Mouse (Mus musculus): ENCODE measurements around the gene Cd86.
A peak's percentile ranks its signal among the peaks of the same experiment; 100 is the strongest.

The Cd86 gene

DNA sequence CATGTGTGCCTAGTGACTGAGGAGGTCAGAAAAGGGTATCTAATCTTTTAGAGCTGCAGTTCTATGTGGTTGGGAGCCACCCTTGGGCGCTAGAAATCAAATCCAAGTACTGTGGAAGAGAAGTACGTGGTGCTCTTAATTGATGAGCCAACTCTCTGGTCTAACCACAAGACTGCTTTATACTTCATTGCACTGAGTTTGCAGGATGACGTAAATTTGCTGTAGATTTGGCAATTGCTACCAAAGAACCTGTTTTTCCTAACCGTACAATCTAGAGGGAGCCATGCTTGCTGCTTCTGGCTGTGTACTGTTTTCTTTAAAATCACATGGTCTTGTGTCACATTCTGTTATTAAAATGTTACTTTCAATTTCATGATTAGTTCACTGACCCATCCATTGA, 10.0 kb downstream of the Cd86 start:
- DNase-seq (ENCODE audit: low read depth, low spot score), result peak; percentile 41

DNA sequence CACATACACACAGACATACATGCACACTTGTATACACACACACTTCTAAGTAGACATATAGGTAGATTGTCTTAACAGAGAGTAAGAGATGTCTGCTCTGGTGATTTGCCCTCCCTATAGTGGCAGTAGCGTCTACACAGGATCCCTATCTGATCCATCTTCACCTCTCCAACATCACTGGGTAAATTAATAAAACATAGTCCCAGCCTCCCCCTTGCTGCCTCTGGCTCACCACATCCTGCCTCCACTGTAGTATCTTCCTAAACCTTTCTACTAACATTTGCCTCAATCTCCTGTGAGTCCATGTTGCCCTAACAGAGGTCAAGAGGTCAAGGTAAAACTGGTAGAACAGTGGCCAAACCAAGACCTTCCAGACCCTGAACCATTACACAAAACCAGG, 10.7 kb downstream of the Cd86 start:
- DNase-seq (ENCODE audit: low read depth, low spot score), result no peak

DNA sequence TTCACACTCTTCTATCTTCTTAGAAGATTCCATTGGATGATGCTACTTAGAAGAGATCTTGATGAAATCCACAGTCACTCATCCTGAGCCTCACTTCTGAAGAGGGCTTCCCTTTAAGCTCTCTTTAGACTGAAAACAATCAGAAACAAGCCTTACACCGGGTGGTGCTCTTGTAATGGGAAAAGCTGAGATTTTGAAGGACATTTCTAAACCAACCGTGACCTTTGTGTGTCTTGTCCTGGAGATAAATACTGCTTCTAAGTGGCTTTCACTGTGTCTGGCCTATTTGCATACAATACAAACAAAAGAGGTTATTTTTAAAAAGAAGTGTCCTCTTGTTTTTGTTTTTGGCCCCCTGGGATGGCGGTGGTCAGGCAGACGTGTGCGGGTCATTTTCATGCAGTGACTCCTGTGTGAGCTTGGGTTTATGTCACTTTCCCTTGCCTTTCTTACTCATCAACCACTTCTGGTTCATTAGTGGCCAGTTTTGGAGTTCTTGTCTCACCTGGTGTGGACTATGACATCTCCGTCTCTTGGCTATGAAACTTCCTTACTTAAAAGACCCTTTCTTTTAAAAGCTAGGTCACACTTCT, 14.6 kb downstream of the Cd86 start:
- DNase-seq (ENCODE audit: low read depth, low spot score), result no peak

DNA sequence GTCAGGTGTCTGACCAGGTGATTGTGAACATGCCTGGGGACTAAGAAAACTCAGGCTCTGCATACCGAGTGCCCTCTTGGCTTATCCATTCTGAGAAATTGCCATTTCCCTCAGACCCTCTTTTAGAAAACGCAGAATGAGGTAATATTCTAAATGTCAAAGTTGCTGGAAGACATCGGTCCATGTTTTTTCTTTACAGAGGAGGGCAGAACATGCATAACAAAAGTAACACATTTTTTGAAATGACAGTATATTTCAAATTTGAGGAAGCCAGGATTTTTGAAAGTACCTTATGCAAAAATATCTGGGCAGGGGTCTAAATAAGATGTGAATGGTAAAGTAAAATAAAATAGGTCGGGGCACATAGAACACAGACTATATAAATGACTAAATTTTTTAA, 15.4 kb downstream of the Cd86 start:
- DNase-seq (ENCODE audit: low read depth, low spot score), result no peak

DNA sequence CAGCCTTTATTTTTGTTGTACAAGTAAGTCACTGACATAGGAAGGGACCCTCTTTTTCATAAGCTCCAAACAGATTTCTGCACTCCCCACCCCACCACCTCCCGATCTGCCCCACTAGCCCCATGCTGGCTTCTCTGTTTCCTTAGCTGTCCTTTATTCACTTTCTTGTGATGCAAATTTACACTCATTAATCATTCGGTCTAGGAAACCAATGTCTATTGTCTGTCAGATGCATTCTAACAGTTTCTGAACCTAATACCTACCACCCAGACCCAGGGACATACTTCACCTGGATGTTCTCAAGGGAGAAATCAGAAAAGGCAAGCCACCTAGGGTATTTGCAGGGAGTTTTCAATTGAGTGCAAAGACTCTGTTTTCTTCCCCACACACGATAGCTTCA, 16.6 kb downstream of the Cd86 start:
- no peak for DNase-seq (ENCODE audit: low read depth, low spot score)

DNA sequence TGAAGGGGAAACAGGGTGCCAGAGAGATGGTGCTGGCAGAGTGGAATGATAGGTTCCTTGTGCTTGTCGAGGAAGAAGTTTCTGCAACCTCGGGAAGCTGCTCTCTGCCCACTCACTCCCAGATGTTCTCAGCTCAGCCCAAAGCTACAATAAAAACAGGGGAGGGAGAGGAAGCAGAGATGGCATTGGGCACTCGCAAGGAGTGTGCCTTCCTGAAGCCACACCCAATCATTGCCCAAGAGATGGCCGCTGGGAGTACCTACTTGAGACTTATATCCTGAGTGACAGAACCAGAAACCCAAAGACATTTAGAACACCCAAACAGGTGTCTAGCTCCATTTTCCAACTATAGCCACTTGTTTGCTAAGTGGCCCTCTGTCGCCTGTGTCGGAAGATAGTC, 20.8 kb downstream of the Cd86 start:
- DNase-seq (ENCODE audit: low read depth, low spot score), result no peak

DNA sequence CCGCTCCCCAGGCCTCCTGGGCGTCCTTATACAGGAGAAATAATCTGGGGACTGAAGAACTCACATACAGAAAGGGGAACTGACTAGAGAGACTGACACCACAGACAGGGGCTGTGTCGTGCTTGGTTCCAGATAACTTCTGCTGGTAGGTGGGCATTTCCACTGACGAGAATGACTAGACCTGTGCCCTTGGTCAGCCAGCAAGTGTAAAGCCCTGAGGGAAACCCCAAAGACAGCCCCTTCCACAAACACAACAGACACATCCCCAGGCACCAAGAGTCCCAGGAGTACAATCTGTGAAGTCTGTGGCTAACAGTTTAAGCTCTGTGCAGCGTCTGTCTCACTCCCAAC, 23.2 kb downstream of the Cd86 start:
- DNase-seq (ENCODE audit: low read depth, low spot score), result no peak

DNA sequence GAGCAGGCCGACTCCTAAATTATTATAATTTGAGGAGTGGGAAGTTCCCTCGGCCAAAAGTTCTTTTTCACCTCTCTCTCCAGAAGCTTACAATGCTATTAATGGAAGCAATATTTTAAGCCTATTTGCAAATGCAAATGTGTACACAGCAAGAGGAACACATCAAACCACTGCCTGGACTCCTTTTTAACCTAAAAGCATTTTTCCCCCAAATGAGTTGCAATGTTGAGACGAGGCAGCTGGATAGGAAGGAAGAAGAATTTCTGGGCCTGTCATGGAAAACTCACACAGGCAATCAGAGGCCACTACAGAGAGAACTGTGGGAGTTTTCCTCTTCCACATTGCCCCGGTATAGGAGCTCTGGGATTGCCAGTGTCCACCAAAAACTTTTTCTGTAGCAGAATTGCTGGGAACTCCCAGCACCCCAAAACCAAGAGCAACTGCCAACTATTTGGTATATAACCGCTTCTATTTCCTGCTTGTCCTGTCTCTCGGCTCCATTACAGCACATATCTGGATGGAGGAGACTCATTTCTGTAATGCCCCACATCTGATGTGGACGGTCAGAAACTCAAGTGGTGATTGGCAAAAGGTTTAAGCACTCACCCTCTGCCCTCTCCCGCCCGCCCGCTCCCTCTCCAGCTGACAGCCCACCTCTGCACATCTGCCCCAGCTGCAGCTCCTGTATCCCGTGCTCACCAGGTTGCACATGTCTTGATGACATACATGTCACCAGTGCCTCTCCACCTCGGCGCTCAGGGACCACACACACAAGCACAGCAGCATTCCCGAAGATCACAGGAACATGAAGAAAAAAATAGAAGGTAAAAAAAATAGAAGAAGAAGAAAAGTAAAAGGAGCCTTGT, 23.8 kb downstream of the Cd86 start:
- DNase-seq (ENCODE audit: low read depth, low spot score), result no peak

DNA sequence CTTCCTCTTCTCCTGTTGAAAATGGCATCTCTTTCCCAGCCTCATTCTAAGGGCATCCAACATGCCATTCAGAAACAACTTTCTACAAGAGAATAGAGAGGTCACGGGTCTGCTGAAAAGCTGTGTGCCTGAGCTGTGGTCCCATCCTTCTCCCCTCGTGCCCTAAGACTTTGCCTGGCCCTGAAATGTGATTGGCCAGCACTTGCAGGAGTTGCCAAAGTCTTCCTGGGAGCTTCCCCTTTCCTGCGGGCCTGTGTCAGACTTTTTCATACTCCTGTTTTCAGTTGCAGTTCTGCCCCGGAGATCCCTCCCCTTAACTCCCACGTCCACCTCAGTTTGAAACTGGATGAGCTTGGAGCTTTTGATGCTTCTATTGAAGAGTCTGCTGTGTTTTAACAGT, 24.9 kb downstream of the Cd86 start:
- DNase-seq (ENCODE audit: low read depth, low spot score), result no peak

DNA sequence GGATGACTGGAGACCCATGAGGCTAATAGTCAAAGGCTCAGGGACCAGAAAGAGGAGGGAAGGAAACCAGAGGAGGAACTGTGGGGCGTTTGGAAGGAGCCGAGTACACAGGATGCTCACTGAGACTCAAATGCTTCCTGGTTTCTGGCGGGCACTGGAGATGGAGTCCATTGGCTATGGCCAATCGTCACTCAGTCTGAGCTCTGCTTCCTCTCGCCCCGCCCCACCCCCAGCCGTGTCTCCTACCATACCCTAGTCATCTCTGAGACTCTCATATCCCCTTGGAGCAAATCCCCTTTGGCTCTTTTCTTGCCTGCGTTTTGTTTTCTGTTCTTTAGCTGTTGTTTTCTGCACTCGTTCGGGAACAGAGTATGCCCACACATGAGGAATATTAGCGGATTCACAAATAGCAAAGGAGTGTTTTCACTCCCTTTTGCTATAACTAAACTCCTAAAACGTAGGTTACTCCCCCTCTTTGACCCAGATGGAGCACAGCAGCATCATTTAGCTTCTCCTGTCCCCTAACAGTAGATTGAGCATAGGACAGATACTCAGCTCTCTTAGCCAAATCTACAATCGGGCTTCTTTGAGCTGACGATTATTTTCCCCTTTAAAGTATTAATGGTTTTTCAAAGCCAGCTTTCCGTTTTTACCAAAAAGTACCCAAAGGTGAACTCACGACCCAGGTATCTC, 25.9 kb downstream of the Cd86 start:
- no peak for DNase-seq (ENCODE audit: low read depth, low spot score)

DNA sequence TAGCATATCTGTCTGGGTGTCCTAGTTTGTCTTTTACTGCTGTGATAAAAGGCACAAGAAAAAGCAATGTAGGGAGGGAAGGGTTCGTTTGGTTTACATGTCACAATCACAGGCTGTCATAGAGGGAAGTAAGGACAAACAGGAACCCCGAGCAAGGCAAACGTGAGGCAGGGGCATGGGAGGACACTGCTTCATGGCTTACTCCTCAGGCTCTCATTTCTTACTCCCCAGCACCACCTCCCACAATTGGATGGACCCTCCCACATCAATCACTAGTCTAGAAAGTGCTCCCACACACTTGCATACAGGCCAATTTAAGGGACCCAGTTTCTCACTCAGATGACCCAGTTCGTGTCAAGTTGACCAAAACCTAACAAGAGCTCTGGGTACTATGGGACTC, 29.1 kb downstream of the Cd86 start:
- no peak for DNase-seq (ENCODE audit: low read depth, low spot score)

DNA sequence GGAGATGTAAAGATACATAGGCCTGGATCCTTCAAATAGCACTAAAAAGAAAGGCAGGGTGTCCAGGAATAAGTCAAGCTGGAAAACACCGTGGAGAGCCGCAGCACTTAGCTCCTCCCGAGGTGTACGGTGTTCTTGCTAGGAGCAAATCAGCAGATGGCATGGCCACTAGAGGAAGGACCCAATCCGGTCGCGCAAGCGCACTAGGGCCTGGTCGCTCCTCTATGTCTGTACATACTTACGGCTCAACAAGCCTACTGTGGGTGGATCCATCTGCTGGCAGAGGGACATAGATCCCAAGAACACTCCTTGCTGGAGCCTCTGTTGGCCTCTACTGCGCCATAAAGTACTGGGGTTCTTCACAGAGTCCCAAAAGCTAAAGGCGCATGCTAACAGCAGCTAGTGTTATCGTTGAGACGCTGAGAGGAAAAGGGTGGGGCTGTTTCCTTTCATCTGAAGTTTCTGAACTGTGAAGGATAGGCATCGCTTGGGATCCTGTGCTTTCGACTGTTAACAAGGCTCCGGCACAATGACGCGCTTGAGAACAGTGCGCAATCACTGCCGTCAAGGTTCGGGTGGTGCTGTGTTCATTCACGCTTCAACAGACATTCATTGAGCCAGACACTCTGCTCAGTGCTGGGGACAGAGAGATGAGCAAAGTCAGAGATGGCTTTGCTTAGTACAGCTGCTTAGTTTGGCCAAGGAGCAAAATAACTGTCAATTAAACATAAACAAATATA, 30.7 kb downstream of the Cd86 start:
- no peak for DNase-seq (ENCODE audit: low read depth, low spot score)

DNA sequence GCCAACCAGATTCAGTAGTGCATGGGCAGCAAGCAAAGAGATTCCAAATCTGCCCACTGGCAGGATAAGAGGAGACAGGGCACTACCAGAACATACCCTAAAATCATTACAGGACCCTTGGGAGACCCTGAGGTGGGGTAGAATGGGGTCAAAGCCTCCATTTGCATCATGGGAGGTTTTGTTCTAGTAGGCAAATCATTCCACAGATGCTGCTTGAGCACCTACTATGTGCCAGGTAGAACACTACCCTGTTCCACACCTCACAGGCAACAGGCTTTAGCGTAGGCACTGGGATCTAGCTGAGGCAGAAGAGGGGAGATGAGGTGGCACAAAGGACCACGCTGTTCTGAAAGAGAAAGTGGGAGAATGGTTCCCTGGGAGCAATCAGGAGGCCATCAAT, 31.5 kb downstream of the Cd86 start:
- DNase-seq (ENCODE audit: low read depth, low spot score), result no peak

DNA sequence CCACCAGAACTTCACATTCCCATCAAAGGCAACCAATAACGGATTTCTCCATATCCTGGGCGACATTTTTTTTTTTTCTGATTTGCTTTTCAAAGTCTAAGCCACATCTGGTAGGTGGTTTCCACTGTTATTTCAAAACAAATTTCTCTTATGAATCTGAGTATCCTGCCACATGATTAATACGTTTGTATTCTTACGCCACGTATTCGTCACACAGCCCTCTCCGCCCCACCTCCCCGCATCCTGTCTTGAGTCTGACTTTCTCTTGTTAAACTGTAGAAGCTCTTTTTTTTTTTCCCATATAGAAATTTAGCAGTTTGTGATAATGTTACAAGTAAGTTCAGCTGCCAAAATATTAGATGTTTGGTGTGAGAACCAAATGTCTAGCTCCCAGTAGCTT, 33.7 kb downstream of the Cd86 start:
- no peak for DNase-seq (ENCODE audit: low read depth, low spot score)

DNA sequence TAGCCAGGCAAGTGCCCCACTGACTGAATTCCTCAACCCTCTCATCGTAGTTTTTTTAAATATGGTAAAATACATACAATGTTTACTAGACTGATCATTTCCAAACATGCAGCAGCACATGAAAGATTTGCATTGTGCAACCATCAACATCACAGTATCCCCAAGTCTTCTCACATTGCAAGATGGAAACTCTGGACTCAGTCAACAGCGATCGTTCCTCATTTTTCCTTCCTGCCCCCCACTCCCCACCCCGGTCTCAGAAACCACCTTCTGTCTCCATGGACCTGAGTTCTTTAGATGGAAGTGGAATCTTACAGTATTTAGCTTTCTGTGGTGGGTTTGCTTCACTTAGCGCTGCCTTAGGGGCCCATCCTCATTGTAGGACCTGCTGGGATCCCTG, 34.3 kb downstream of the Cd86 start:
- DNase-seq (ENCODE audit: low read depth, low spot score), result no peak

DNA sequence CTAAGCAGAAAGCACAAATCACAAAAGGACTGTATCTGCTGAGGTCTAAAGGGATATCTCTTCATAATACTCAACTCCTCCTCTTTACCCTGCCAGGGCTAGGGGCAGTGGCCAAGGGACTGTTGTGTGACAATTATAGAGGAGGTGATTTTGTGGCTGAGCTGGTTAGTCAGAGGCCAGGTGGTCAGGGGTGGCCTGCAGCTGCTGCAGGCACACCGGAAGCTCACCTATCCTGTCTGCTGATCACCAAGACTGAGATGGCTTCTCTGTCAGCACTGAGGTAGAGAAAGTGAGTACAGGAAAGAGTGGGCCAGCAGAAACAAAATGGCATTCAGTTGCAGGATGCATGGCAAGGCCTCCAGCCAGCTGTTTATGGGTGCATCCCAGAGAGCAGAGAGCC, 38.1 kb downstream of the Cd86 start:
- no peak for DNase-seq (ENCODE audit: low read depth, low spot score)

DNA sequence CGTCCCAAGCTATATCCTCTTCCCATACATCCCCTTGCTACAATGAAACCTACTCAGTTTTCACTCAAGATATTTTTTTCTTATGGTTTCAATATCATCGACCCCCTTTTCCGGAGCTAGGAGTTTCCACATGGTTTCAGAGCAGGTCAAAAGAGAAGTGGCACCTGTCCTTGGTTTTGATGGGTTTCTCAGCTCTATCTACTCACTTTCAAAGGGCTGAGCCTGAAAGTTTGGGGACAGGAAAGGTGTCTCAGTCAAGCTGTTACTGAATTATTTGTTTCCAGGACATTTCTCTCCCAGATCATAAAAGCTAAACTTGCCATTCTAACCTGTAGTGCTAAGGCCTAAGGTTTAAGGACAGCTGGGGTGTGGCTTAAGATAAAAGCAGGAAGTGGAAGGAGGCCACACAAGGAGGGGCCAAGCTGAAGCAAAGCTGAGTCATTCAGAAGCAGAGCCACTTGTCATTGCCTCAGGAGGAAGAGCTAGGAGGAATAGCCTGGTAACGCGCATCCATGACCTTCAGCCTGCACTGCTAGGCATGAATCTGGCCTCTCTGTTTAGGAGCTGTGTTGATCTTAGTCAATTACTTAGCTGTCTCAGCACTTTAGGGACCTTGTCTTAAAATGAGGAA, 39.2 kb downstream of the Cd86 start:
- peak; percentile 38 for DNase-seq (ENCODE audit: low read depth, low spot score)

DNA sequence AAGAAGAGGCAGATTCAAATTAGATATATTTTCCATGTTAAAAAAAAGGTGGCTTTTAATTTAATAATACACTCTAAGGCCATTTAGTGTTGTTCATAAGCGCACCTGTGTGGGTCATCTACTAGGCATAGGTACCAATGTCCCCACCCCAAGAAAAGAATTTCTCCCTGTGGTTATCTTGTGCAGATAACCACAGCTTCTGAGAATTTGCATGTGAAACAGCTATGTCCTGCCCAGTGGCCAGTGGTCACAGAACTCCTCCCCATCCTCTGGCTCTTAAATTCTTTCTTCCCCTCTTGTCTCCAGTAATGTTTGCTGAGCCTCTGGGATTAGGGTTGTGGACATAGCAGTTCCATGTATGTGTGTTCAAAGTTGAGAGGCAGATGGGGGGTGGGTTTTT, 40.0 kb downstream of the Cd86 start:
- DNase-seq (ENCODE audit: low read depth, low spot score), result no peak

DNA sequence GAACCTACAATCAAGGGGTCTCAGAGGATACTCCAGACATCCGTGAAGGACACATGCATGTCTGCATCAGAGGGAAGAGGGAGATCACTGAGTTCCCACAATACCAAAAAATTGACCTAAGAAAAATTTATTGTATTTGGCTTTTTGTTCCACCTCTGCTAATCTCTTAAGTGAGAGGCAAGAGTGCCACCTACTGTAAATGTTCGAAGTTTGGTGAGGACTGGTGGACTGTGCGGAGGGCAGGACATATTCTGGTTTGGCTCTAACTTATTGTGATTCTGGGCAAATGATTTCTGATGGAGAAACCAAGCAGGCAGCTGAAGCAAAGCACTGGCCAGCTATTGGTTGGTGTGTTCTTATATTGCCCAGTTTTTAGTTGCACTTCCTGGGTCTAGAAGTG, 43.6 kb downstream of the Cd86 start:
- peak; percentile 10 for DNase-seq (ENCODE audit: low read depth, low spot score)

DNA sequence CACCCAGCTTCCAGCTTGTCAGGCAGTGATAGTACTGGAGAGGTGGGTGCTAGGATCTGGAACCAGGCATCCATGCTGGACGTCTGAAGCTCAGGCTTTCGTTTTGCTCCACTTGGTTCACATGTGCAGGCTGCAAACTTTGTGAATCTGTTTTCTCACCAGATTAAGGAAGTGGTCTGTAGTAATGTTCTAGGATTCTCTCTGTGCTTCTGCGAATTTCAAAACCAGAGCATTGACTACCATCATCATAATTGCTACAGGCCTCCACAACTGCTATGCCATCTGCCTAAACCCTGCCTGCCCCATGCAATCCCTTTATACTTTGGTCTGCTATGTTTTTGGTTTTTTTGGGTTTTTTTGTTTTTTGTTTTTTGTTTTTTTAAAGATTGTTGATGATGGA, 44.8 kb downstream of the Cd86 start:
- DNase-seq (ENCODE audit: low read depth, low spot score), result no peak

DNA sequence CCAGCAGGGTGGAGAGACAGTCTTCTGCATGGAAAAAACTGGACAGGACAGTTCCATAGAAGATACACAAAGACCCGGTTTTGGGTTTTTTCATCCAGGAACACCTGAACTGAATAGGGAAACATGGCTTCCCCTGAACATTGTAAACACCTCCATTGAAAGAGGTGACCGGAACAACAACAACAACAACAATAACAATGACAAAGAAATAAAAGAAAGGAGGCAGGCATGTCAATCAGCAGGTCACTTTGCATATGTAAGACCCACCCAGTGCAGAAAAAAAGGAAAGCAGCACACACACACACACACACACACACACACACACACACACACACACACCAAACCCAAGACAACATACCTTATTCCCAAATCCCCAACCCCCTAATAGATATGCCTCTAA, 52.2 kb downstream of the Cd86 start:
- no peak for DNase-seq (ENCODE audit: low read depth, low spot score)

DNA sequence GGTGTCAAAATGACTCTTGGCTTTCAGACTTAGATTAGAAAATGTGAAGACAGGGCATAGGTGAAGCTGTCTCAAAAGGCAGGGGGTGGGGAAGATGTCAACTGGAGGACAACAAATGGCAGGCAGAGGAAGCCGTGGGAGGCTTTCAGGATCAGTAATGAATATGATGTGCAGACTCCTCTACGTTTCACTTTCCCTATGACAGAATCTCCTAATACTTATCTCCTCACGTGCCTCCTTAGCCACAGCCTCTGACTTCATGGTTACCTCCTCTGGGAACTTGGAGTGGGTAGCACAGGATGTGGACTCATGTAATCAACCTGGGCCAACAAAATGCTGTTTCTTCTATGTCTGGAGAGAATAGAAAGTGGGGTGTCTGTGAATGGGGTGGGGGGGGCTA, 63.2 kb downstream of the Cd86 start:
- DNase-seq (ENCODE audit: low read depth, low spot score), result no peak
